Mouse (Mus musculus): ENCODE measurements around the gene Pde4b.

- TF ChIP-seq POLR2A (IDR thresholded peaks at IDR 0.05; ENCODE audit: borderline replicate concordance, control insufficient read depth, low read depth, low read length) (no peak), CTCF (IDR thresholded peaks at IDR 0.05; ENCODE audit: control insufficient read depth, insufficient read depth, low read length) (no peak)
These were observed 199.8 kb downstream of the Pde4b start for GRCm38 (mm10) chr4:102287172-102287571.
